Mouse (Mus musculus) monocyte, adult 5-6 weeks (primary cell): ENCODE measurements around the gene 4931400O07Rik. TPM values are rescaled to one million over a fixed set of nuclear protein-coding genes. Genes with fewer than 3 reads are reported as not detected.

Experiments
- ATAC-seq: fragments of 153-309, 156-312 bp; replicated peaks from 2 replicates; pipeline ENCODE4 v1.8.0; 2017; ENCODE audit warnings: mild to moderate bottlenecking; ENCODE audit not compliant: low TSS enrichment, insufficient number of reproducible peaks, severe bottlenecking, poor library complexity, low FRiP score
- total RNA-seq: library from RNA; stranded (forward); fragments of 200-1000, 200-491, 200-594 nt; gene quantifications from 3 replicates; pipeline ENCODE4 v1.2.3, GENCODE M21; 2017

Gene 4931400O07Rik
- total RNA-seq = not detected in 3 replicates

DNA sequence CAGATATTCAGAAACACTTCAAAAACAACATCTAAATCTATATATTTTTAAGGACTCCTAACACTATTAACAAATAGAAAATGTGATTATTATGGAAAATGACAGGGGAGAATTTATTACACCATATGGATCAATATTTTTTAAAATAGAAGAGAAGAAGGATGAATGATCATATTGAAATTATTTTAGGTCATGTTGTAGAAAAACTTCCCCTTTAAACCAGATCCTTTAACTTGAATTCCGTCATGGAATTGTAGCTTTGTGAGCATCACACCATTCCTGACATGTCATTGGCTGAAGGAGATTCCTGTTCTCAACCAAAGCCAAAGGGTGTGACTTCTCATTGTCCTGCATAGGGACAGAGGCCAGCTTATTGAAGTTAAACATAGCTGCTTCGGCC lies at the start of gene 4931400O07Rik:
Gene 4931400O07Rik, plus strand, starts transcription at position 301 of the 400 bp plus-strand sequence.
- no peak for ATAC-seq

Other genes starting within 250 kb of the 4931400O07Rik start
- gene 4933402E13Rik, start 184.5 kb upstream of the 4931400O07Rik start, total RNA-seq = not detected in 3 replicates